Mouse (Mus musculus) cerebellum, adult 11 months (tissue): ENCODE results near the gene Selenos.

Experiments
- DNase-seq: peaks from one replicate; pipeline ENCODE4 v3.0.0; 2022

The Selenos gene

GRCm38 (mm10) chr7:66087652-66088051 is 8.2 kb downstream of the Selenos start:
- no peak for DNase-seq

- no peak for DNase-seq
Measured at GRCm38 (mm10) chr7:66088077-66088476, 8.6 kb downstream of the Selenos start.

GRCm38 (mm10) chr7:66090676-66091190 is 11.3 kb downstream of the Selenos start:
- DNase-seq, result no peak

- DNase-seq, result no peak
Measured at GRCm38 (mm10) chr7:66091553-66091952, 12.1 kb downstream of the Selenos start.

GRCm38 (mm10) chr7:66092656-66093055 is 13.2 kb downstream of the Selenos start:
- DNase-seq, result peak; percentile 33

- peak; percentile 40 for DNase-seq
Measured at GRCm38 (mm10) chr7:66094141-66094540, 14.7 kb downstream of the Selenos start.

- no peak for DNase-seq
Measured at GRCm38 (mm10) chr7:66098803-66099202, 19.4 kb downstream of the Selenos start.

GRCm38 (mm10) chr7:66101866-66102265 is 22.4 kb downstream of the Selenos start:
- DNase-seq, result no peak

GRCm38 (mm10) chr7:66104531-66104930 is 25.1 kb downstream of the Selenos start:
- no peak for DNase-seq

GRCm38 (mm10) chr7:66105771-66106170 is 26.3 kb downstream of the Selenos start:
- DNase-seq, result no peak

GRCm38 (mm10) chr7:66106581-66107056 is 27.2 kb downstream of the Selenos start:
- no peak for DNase-seq

- DNase-seq, result no peak
Measured at GRCm38 (mm10) chr7:66107206-66107605, 27.8 kb downstream of the Selenos start.

- DNase-seq, result no peak
Measured at GRCm38 (mm10) chr7:66107930-66108329, 28.5 kb downstream of the Selenos start.

GRCm38 (mm10) chr7:66108961-66109854 is 29.8 kb downstream of the Selenos start, which contains the start of gene Chsy1:
Chsy1 (plus strand) TSS chr7:66109515.
- peak; percentile 83 for DNase-seq

GRCm38 (mm10) chr7:66109855-66110635 is 30.6 kb downstream of the Selenos start:
- peak; percentile 38 for DNase-seq

GRCm38 (mm10) chr7:66110636-66111112 is 31.2 kb downstream of the Selenos start:
- no peak for DNase-seq

- no peak for DNase-seq
Measured at GRCm38 (mm10) chr7:66111211-66111610, 31.8 kb downstream of the Selenos start.

- no peak for DNase-seq
Measured at GRCm38 (mm10) chr7:66113561-66113960, 34.1 kb downstream of the Selenos start.

GRCm38 (mm10) chr7:66115821-66116343 is 36.4 kb downstream of the Selenos start:
- no peak for DNase-seq

- DNase-seq, result no peak
Measured at GRCm38 (mm10) chr7:66116906-66117482, 37.5 kb downstream of the Selenos start.

- DNase-seq, result no peak
Measured at GRCm38 (mm10) chr7:66118046-66118445, 38.6 kb downstream of the Selenos start.

GRCm38 (mm10) chr7:66118796-66119195 is 39.3 kb downstream of the Selenos start:
- no peak for DNase-seq

GRCm38 (mm10) chr7:66120139-66120538 is 40.7 kb downstream of the Selenos start:
- DNase-seq, result peak; percentile 35
